Mouse (Mus musculus) ES-CJ7 (cell line): ENCODE measurements at regions not wholly inside any gene's neighbourhood (a gene's known extent, or its start where the extent isn't known, plus 50 kb on each side); places are given as distances from the start of the nearest gene placed in this dataset.

Source experiments
- DNase-seq: peaks from one replicate; pipeline ENCODE4 v3.0.0; 2011; ENCODE audit warnings: low read depth, low spot score

- DNase-seq: no peak
Measured at GRCm38 (mm10) chr10:66102103-66102502, 993.8 kb upstream of the Jmjd1c start.

- DNase-seq: no peak
Measured at GRCm38 (mm10) chr10:66131361-66131760, 964.6 kb upstream of the Jmjd1c start.

- DNase-seq: no peak
Measured at GRCm38 (mm10) chr10:66132025-66132424, 963.9 kb upstream of the Jmjd1c start.

GRCm38 (mm10) chr10:66142413-66142812 is 953.5 kb upstream of the Jmjd1c start:
- DNase-seq: no peak

- DNase-seq: no peak
Measured at GRCm38 (mm10) chr10:66142910-66143309, 953.0 kb upstream of the Jmjd1c start.

GRCm38 (mm10) chr10:66150966-66151365 is 945.0 kb upstream of the Jmjd1c start:
- no peak for DNase-seq

GRCm38 (mm10) chr10:66152777-66153176 is 943.1 kb upstream of the Jmjd1c start:
- DNase-seq: no peak

GRCm38 (mm10) chr10:66160916-66161556 is 934.9 kb upstream of the Jmjd1c start:
- DNase-seq: no peak

GRCm38 (mm10) chr10:66172803-66173202 is 923.1 kb upstream of the Jmjd1c start:
- DNase-seq: no peak

- DNase-seq: no peak
Measured at GRCm38 (mm10) chr10:66177318-66177717, 918.6 kb upstream of the Jmjd1c start.

- no peak for DNase-seq
Measured at GRCm38 (mm10) chr10:66181231-66181630, 914.7 kb upstream of the Jmjd1c start.

GRCm38 (mm10) chr10:66183069-66183468 is 912.9 kb upstream of the Jmjd1c start:
- DNase-seq: no peak

- no peak for DNase-seq
Measured at GRCm38 (mm10) chr10:66187038-66187437, 908.9 kb upstream of the Jmjd1c start.

GRCm38 (mm10) chr10:66201115-66201514 is 894.8 kb upstream of the Jmjd1c start:
- DNase-seq: no peak

GRCm38 (mm10) chr10:66228123-66228522 is 867.8 kb upstream of the Jmjd1c start:
- no peak for DNase-seq

- no peak for DNase-seq
Measured at GRCm38 (mm10) chr10:66234370-66234916, 861.5 kb upstream of the Jmjd1c start.

- no peak for DNase-seq
Measured at GRCm38 (mm10) chr10:66256377-66256776, 839.5 kb upstream of the Jmjd1c start.

GRCm38 (mm10) chr10:66270647-66271270 is 825.2 kb upstream of the Jmjd1c start:
- DNase-seq: no peak

GRCm38 (mm10) chr10:66295628-66296027 is 800.3 kb upstream of the Jmjd1c start:
- DNase-seq: no peak

GRCm38 (mm10) chr10:66303235-66303780 is 792.6 kb upstream of the Jmjd1c start:
- DNase-seq: no peak

GRCm38 (mm10) chr10:66304901-66305300 is 791.0 kb upstream of the Jmjd1c start:
- no peak for DNase-seq

GRCm38 (mm10) chr10:66331166-66331565 is 764.8 kb upstream of the Jmjd1c start:
- DNase-seq: no peak

GRCm38 (mm10) chr10:66337994-66338393 is 757.9 kb upstream of the Jmjd1c start:
- no peak for DNase-seq
